Mouse (Mus musculus): ENCODE measurements at regions not wholly inside any gene's neighbourhood (a gene's known extent, or its start where the extent isn't known, plus 50 kb on each side); places are given as distances from the start of the nearest gene placed in this dataset.

DNA sequence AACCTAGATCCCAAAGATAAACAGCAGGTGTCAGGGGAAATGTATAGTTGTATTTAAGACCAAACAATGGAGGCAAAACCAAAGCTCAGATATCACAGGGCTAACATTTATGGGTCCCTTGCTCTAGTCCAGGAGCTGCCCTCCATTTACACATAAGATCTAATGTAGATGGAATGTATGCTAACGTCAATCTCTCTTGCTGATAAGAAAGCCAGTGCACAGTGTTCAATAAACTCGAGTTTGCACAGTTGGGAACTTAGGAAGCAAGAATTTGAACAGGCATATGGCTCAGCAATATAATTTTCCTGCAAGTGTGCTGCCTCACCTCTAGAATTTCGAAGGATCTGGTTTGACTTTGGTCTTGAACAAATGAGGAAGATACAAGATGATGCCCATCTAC is 620.9 kb upstream of the Tenm4 start:
- ATAC-seq: no peak
- no peaks in the 10 kb centered on the region for H3K9me3 ChIP-seq (replicated peaks; ENCODE audit: control insufficient read depth, low read length, poor library complexity, severe bottlenecking)
- no peak overlapping the region for H3K4me3 ChIP-seq (ENCODE audit: low read depth, low read length)
- H3K36me3 ChIP-seq (ENCODE audit: control insufficient read depth, insufficient read depth, low read length): no peaks in the 10 kb centered on the region
- no peaks in the 10 kb centered on the region for H3K27me3 ChIP-seq (ENCODE audit: control insufficient read depth, insufficient read depth, low read depth, low read length)
- WGBS: 74% methylated on average over 3 of the region's 3 CpGs
- no peak overlapping the region for H3K27ac ChIP-seq (ENCODE audit: low read length)
- no peak overlapping the region for H3K4me2 ChIP-seq (ENCODE audit: low read length)
- no peaks in the 10 kb centered on the region for H3K4me1 ChIP-seq (ENCODE audit: control insufficient read depth, insufficient read depth, low read length)
- H3K9ac ChIP-seq (ENCODE audit: low read depth, low read length): no peak overlapping the region

- Histone ChIP-seq H3K4me2 (ENCODE audit: low read length) (no peak overlapping the region), H3K27me3 (ENCODE audit: control insufficient read depth, insufficient read depth, low read depth, low read length) (no peaks in the 10 kb centered on the region), H3K36me3 (ENCODE audit: control insufficient read depth, insufficient read depth, low read length) (no peaks in the 10 kb centered on the region), H3K27ac (ENCODE audit: low read length) (no peak overlapping the region), H3K9me3 (replicated peaks; ENCODE audit: control insufficient read depth, low read length, poor library complexity, severe bottlenecking) (no peaks in the 10 kb centered on the region), H3K4me1 (ENCODE audit: control insufficient read depth, insufficient read depth, low read length) (no peaks in the 10 kb centered on the region), H3K9ac (ENCODE audit: low read depth, low read length) (no peak overlapping the region), H3K4me3 (ENCODE audit: low read depth, low read length) (no peak overlapping the region)
- 83% methylated on average over 3 of the region's 3 CpGs for WGBS
- no peak for ATAC-seq
Measured at GRCm38 (mm10) chr7:95551798-95552387, 619.2 kb upstream of the Tenm4 start.

DNA sequence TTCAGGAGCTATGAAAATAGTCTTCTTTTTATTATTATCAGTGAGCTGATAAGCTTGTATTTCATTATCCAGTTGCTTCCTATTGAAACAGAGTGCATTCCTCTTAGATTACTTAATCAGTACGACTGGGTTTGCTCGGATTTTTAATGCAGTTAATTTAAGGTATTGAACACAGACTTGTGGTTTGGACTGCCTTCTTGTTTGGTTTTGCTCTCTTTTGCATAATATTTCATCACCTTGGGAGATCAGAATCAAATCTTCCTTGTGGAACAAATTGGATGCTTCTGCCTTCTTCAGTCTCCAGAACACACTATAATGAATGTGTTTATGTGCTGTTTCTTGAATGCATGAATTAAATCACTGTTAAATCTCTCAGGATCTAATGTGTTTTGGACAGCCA is 612.5 kb upstream of the Tenm4 start:
- WGBS: 43% methylated on average over 2 of the region's 2 CpGs
- no peaks in the 10 kb centered on the region for H3K36me3 ChIP-seq (ENCODE audit: control insufficient read depth, insufficient read depth, low read length)
- H3K27me3 ChIP-seq (ENCODE audit: control insufficient read depth, insufficient read depth, low read depth, low read length): no peaks in the 10 kb centered on the region
- ATAC-seq: no peak
- no peak overlapping the region for H3K4me3 ChIP-seq (ENCODE audit: low read depth, low read length)
- H3K9ac ChIP-seq (ENCODE audit: low read depth, low read length): no peak overlapping the region
- no peak overlapping the region for H3K27ac ChIP-seq (ENCODE audit: low read length)
- no peaks in the 10 kb centered on the region for H3K9me3 ChIP-seq (replicated peaks; ENCODE audit: control insufficient read depth, low read length, poor library complexity, severe bottlenecking)
- H3K4me1 ChIP-seq (ENCODE audit: control insufficient read depth, insufficient read depth, low read length): no peaks in the 10 kb centered on the region
- no peak overlapping the region for H3K4me2 ChIP-seq (ENCODE audit: low read length)

DNA sequence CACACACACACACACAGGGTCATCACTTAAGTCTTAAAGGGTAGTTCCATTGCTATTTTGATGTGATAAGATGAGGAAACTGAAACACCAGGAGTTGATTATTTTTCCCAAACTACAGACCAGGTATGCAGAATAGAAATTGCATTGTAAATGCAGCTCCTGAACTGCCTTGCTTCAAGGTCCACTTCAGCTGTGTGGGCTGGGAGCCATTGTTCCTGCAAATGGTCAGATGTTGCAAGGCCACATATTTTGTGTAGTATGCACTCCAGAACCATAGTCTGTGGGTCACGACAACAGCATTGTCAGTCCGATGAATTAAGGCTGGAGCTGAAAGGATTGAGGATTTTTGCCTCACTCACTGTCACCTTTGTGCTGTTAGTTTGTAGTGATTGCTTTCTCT is 592.4 kb upstream of the Tenm4 start:
- Histone ChIP-seq H3K27ac (ENCODE audit: low read length) (no peak overlapping the region), H3K4me3 (ENCODE audit: low read depth, low read length) (no peak overlapping the region), H3K9me3 (replicated peaks; ENCODE audit: control insufficient read depth, low read length, poor library complexity, severe bottlenecking) (no peaks in the 10 kb centered on the region), H3K4me2 (ENCODE audit: low read length) (no peak overlapping the region), H3K36me3 (ENCODE audit: control insufficient read depth, insufficient read depth, low read length) (no peaks in the 10 kb centered on the region), H3K4me1 (ENCODE audit: control insufficient read depth, insufficient read depth, low read length) (no peaks in the 10 kb centered on the region), H3K27me3 (ENCODE audit: control insufficient read depth, insufficient read depth, low read depth, low read length) (no peaks in the 10 kb centered on the region), H3K9ac (ENCODE audit: low read depth, low read length) (no peak overlapping the region)
- ATAC-seq: no peak
- WGBS: 91% methylated on average over 2 of the region's 2 CpGs

- Histone ChIP-seq H3K4me3 (ENCODE audit: low read depth, low read length) (no peak overlapping the region), H3K36me3 (ENCODE audit: control insufficient read depth, insufficient read depth, low read length) (no peaks in the 10 kb centered on the region), H3K9ac (ENCODE audit: low read depth, low read length) (no peak overlapping the region), H3K9me3 (replicated peaks; ENCODE audit: control insufficient read depth, low read length, poor library complexity, severe bottlenecking) (no peaks in the 10 kb centered on the region), H3K27me3 (ENCODE audit: control insufficient read depth, insufficient read depth, low read depth, low read length) (no peaks in the 10 kb centered on the region), H3K4me2 (ENCODE audit: low read length) (no peak overlapping the region), H3K27ac (ENCODE audit: low read length) (no peak overlapping the region), H3K4me1 (ENCODE audit: control insufficient read depth, insufficient read depth, low read length) (no peaks in the 10 kb centered on the region)
- WGBS: 32% methylated on average over 7 of the region's 7 CpGs
- ATAC-seq: peak; percentile 64; the same call in 1 of the 2 replicates
Measured at GRCm38 (mm10) chr7:95581325-95581724, 589.7 kb upstream of the Tenm4 start.

GRCm38 (mm10) chr7:95598339-95598738 is 572.7 kb upstream of the Tenm4 start:
- ATAC-seq: no peak
- Histone ChIP-seq H3K9ac (ENCODE audit: low read depth, low read length) (no peak overlapping the region), H3K4me1 (ENCODE audit: control insufficient read depth, insufficient read depth, low read length) (no peaks in the 10 kb centered on the region), H3K27me3 (ENCODE audit: control insufficient read depth, insufficient read depth, low read depth, low read length) (no peaks in the 10 kb centered on the region), H3K27ac (ENCODE audit: low read length) (no peak overlapping the region), H3K9me3 (replicated peaks; ENCODE audit: control insufficient read depth, low read length, poor library complexity, severe bottlenecking) (no peaks in the 10 kb centered on the region), H3K36me3 (ENCODE audit: control insufficient read depth, insufficient read depth, low read length) (no peaks in the 10 kb centered on the region), H3K4me3 (ENCODE audit: low read depth, low read length) (no peak overlapping the region), H3K4me2 (ENCODE audit: low read length) (no peak overlapping the region)
- WGBS: 83% methylated on average over 2 of the region's 2 CpGs

DNA sequence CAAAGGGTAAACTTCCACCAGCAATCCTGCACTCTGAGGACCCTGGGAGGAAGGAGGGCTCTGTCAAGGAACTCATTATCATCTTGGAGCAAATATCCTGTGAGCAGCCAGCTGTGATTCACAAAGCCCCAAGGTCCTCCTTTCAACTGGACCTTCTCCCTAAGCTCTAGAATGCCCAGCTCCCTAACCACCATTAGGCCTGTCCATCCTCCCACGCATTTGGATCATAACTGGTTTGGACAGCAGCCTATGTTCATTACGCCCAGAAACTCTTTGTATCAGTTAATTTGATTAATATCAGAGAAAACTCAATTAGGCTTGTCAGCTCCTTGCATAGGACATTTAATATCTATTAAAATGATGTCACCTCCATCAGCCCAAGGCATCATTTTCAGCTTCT is 557.3 kb upstream of the Tenm4 start:
- Histone ChIP-seq H3K9me3 (replicated peaks; ENCODE audit: control insufficient read depth, low read length, poor library complexity, severe bottlenecking) (no peaks in the 10 kb centered on the region), H3K27me3 (ENCODE audit: control insufficient read depth, insufficient read depth, low read depth, low read length) (no peaks in the 10 kb centered on the region), H3K4me2 (ENCODE audit: low read length) (no peak overlapping the region), H3K27ac (ENCODE audit: low read length) (no peak overlapping the region), H3K4me3 (ENCODE audit: low read depth, low read length) (no peak overlapping the region), H3K36me3 (ENCODE audit: control insufficient read depth, insufficient read depth, low read length) (no peaks in the 10 kb centered on the region), H3K4me1 (ENCODE audit: control insufficient read depth, insufficient read depth, low read length) (no peaks in the 10 kb centered on the region), H3K9ac (ENCODE audit: low read depth, low read length) (no peak overlapping the region)
- ATAC-seq: no peak
- 89% methylated on average over 2 of the region's 2 CpGs for WGBS

DNA sequence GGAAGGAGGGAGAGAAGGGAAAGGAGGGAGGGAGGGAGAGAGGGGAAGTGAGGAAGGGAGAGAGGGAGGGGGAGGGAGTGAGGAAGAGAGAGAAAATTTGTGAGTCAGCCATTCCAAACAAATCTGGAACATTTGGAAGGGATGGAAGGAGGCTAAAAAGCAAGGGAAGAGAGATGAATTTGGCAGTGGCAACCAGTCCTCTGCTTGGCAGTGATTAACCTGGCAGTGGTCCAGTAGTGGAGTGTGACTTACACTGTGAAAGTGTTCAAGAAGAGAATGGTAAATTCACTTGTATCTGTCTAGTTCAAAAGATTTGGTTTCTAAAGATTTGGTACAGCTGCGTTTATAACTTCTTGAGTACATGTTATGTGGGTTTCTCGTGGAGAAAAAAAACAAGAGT is 553.7 kb upstream of the Tenm4 start:
- H3K27me3 ChIP-seq (ENCODE audit: control insufficient read depth, insufficient read depth, low read depth, low read length): no peaks in the 10 kb centered on the region
- no peaks in the 10 kb centered on the region for H3K9me3 ChIP-seq (replicated peaks; ENCODE audit: control insufficient read depth, low read length, poor library complexity, severe bottlenecking)
- ATAC-seq: no peak
- H3K36me3 ChIP-seq (ENCODE audit: control insufficient read depth, insufficient read depth, low read length): no peaks in the 10 kb centered on the region
- no peak overlapping the region for H3K9ac ChIP-seq (ENCODE audit: low read depth, low read length)
- H3K4me2 ChIP-seq (ENCODE audit: low read length): no peak overlapping the region
- no peak overlapping the region for H3K4me3 ChIP-seq (ENCODE audit: low read depth, low read length)
- no peak overlapping the region for H3K27ac ChIP-seq (ENCODE audit: low read length)
- H3K4me1 ChIP-seq (ENCODE audit: control insufficient read depth, insufficient read depth, low read length): no peaks in the 10 kb centered on the region
- 71% methylated on average over 2 of the region's 2 CpGs for WGBS

DNA sequence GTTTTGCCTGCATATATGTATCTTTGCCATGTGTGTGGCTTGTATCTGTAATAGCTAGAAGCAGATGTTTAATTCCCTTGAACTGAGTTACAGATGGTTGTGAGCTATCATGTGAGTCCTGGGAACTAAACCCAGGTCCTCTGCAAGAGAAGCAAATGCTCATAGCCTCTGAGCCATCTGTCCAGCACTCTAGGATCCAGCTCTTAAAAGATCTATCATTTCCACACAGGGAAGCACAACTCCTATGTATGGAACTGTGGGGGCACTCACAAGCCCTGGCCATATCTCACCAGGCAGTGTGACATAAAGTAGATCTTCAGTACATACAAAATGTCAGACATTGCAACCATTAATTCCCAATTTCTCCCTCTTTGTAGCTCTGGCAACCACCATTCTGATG is 552.9 kb upstream of the Tenm4 start:
- H3K9me3 ChIP-seq (replicated peaks; ENCODE audit: control insufficient read depth, low read length, poor library complexity, severe bottlenecking): no peaks in the 10 kb centered on the region
- no peak for ATAC-seq
- H3K27me3 ChIP-seq (ENCODE audit: control insufficient read depth, insufficient read depth, low read depth, low read length): no peaks in the 10 kb centered on the region
- H3K36me3 ChIP-seq (ENCODE audit: control insufficient read depth, insufficient read depth, low read length): no peaks in the 10 kb centered on the region
- no peak overlapping the region for H3K9ac ChIP-seq (ENCODE audit: low read depth, low read length)
- no peaks in the 10 kb centered on the region for H3K4me1 ChIP-seq (ENCODE audit: control insufficient read depth, insufficient read depth, low read length)
- H3K4me3 ChIP-seq (ENCODE audit: low read depth, low read length): no peak overlapping the region
- no peak overlapping the region for H3K4me2 ChIP-seq (ENCODE audit: low read length)
- no peak overlapping the region for H3K27ac ChIP-seq (ENCODE audit: low read length)

DNA sequence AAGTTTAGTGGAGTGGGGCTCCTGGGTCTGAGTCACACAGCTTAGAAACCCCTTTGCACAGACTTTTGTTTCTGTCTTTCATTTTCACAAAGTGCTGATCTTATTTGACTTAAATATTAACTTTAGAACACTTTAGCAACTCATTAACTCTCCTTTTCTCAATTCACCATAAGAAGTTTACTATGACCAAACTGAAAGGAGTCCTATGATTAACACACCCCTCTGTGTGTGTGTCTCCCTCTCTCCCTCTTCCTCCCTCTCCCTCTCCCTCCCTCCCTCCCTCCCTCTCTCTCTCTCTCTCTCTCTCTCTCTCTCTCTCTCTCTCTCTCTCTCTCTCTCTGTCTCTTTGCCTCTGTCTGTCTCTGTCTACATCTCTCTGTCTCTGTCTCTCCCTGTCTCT is 551.0 kb upstream of the Tenm4 start:
- Histone ChIP-seq H3K9me3 (replicated peaks; ENCODE audit: control insufficient read depth, low read length, poor library complexity, severe bottlenecking) (no peaks in the 10 kb centered on the region), H3K4me2 (ENCODE audit: low read length) (no peak overlapping the region), H3K27me3 (ENCODE audit: control insufficient read depth, insufficient read depth, low read depth, low read length) (no peaks in the 10 kb centered on the region), H3K36me3 (ENCODE audit: control insufficient read depth, insufficient read depth, low read length) (no peaks in the 10 kb centered on the region), H3K27ac (ENCODE audit: low read length) (no peak overlapping the region), H3K4me3 (ENCODE audit: low read depth, low read length) (no peak overlapping the region), H3K4me1 (ENCODE audit: control insufficient read depth, insufficient read depth, low read length) (no peaks in the 10 kb centered on the region), H3K9ac (ENCODE audit: low read depth, low read length) (no peak overlapping the region)
- ATAC-seq: no peak

Measured in midbrain, embryonic 16.5 days (tissue).